Mouse (Mus musculus): ENCODE measurements at regions not wholly inside any gene's neighbourhood (a gene's known extent, or its start where the extent isn't known, plus 50 kb on each side); places are given as distances from the start of the nearest gene placed in this dataset.

DNA sequence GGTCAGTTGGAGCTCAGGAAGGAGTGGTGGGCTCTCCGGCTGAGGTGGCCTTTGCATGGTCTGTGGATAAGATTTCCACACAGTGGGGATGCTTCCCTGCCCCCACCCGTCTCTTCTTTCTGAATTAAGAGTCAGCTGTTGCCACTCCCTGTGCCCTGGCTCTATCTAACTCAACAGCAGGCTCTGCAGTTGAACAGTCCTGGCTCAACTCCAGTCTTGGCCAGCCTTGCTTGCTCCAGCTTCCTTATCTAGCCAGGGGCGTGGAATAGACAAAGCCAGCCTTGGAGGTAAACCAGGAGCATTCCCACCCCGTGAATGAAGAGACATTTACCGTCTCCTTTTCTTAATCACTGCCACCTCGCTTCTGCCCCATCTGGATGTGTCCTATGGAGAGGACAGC is 89.7 kb downstream of the Mn1 start:
- no peak for DNase-seq (ENCODE audit: low spot score)

DNA sequence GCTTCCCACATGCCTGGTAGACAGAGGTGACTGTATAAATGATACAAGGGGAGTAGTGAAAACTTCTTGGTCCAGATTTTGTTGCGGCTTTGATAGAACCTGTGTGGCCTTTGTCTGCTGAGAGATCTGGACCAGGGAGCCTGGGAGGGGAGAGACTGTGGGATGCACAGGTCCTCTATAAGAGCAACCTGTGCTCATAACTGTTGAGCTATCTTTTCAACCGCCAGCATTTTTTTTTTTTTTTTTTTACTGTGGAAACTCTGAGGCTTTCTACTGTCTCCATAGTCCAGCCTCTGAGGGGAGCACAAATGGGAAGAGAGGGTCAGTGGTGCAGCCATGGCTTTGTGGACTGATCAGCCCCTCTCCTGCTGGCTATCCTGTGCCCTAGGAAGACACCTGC is 90.2 kb downstream of the Mn1 start:
- DNase-seq (ENCODE audit: low spot score): no peak

DNA sequence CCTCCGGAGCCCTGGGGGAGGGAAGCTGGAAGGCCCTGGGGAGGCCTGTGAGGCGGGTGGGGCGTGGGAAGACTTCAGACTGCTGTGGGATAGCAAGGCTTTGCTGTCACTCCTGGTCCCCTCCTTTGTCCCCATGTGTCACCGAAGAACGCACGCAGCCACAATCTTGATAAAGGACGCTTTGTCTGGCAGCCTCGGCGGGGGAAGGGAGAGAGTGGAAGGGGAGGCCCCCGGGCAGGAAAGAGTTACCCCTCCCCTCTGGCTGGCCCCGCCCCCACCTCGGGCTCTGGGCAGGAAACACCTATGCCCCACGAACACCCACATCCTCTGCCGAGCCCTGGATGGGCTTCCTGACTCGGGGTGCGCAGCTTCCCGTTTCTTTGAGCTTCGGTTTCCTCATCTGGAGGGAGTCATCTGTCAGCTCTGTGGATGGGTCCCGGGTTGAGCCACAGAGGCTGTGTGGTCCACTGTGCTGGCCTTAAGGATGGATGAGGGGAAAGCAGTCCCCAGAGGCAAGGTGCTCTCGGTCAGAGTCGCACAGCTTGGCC is 91.9 kb downstream of the Mn1 start:
- DNase-seq (ENCODE audit: low spot score): no peak

DNA sequence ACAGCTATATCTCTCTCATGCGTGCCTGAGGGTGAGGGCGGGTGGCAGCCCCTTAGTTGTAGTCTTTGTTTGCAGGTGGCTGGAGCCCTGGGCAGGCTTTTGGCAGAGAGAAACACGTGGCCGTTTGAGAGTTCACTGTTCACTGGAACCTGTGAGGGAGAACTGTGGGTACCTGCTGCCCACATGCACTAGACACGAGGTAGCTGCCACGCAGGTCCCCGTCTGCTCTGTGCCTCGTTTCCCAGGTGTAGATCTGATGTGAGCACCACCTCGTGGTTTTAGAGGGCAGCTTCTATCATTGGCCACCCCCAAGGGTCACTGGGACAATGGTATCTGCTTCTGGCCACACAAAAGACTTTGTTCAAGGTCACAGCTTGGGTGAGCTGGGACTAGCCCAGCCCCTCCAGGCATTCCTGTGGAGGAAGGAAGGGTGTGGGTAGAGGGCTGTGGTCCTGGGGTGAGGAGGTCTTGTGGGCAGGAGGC is 92.5 kb downstream of the Mn1 start:
- no peak for DNase-seq (ENCODE audit: low spot score)

GRCm38 (mm10) chr5:111510183-111510878 is 93.2 kb downstream of the Mn1 start:
- no peak for DNase-seq (ENCODE audit: low spot score)

GRCm38 (mm10) chr5:111510879-111511231 is 93.7 kb downstream of the Mn1 start:
- no peak for DNase-seq (ENCODE audit: low spot score)

- no peak for DNase-seq (ENCODE audit: low spot score)
Measured at GRCm38 (mm10) chr5:111511982-111512381, 94.8 kb downstream of the Mn1 start.

- DNase-seq (ENCODE audit: low spot score): no peak
Measured at GRCm38 (mm10) chr5:111513976-111514375, 96.8 kb downstream of the Mn1 start.

GRCm38 (mm10) chr5:111519059-111519458 is 101.9 kb downstream of the Mn1 start:
- DNase-seq (ENCODE audit: low spot score): no peak

DNA sequence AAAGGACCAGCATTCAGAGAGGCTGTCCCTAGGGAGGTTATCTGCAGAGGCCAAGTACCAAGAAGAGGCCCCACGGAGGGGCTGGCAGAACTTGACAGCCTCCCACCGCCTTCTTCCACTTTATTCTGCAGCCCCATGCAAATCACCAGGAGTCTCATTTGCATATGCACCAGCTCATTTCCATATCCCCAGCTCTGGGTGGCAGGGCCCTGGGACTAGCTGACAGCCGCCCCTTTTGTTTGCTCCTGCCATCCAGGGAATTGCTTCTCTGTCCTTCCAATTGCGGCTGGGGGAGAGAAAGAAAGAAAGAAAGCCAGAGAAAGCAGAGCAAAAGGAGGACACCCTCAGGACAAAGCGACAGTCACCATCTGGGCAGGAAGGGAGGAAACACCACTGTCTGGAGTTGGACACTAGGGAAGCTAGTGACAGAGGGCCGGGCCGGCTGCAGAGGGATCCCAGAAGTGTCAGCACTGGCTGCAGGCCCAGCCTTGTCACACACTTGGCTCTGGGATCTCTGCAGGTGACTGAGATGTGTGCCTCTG is 102.4 kb downstream of the Mn1 start:
- no peak for DNase-seq (ENCODE audit: low spot score)

GRCm38 (mm10) chr5:111521866-111522265 is 104.7 kb downstream of the Mn1 start:
- DNase-seq (ENCODE audit: low spot score): no peak

DNA sequence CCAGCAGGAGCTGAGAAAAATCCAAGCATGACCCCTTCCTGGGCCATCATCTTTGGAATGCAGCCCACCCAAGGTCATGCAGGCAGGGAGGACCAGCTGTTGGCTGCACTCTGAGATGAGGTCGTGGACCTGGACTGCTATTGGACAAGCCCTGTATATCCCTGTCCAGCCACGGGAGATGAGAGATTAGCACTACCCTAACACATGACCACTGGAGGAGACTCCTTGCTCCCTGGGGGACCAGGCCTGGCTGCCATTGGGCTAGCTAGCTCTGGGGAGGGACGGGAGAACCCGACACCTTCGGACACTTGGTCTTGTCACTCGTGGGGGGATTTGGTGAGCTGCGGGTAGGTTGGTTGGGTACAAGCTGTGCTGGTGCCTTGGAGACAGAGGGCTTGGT is 105.4 kb downstream of the Mn1 start:
- DNase-seq (ENCODE audit: low spot score): no peak

- no peak for DNase-seq (ENCODE audit: low spot score)
Measured at GRCm38 (mm10) chr5:111527741-111528140, 110.6 kb downstream of the Mn1 start.

GRCm38 (mm10) chr5:111529096-111529495 is 111.9 kb downstream of the Mn1 start:
- DNase-seq (ENCODE audit: low spot score): no peak

GRCm38 (mm10) chr5:111530628-111531524 is 113.7 kb downstream of the Mn1 start:
- DNase-seq (ENCODE audit: low spot score): no peak

DNA sequence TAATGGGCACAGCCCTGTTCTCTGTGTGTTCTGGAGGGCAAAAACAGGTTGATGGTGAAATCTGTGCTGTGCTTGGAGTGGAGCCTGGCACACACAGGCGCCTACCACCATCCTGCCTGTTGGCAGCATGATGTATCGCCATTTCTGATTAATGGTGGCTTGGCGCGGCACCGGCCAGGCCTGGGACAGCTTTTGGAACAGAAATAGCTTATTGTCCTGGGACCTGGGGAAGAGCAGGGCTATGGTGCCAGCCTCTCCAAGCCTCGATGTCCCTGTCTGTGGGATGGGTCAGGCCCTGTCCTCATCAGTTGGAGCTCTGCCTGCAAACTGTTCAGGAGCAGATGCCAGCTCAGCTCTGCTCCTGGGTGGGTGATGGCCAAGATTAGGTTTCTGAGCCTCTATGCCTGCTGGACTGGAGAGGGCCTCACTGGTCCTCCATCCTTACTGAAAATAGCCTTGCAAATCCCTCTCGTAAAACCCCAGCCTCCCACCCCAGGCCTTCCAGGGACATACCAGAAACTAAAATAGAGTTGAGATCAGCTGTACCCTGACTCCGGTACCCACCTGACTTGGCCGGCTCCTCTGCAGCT is 115.4 kb downstream of the Mn1 start:
- no peak for DNase-seq (ENCODE audit: low spot score)

DNA sequence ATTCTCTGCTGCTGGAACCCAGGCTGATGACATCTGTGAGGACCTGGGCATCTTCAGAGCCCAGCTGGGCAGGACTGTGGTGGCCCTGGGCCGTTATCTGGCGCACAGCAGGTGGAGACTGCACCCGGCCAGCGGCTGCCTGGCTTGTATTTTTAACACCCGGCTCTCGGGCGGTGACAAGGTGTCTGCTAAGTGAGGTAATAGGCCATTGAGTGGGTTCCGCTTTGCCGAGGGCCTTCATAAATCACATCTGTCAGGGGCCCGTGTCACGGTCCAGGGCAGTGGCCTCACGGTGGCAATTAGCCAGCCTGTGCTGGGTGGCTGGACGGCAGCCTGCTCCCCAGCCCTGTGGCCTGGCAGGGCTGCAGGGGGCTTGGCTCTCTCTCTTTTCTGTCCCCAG is 118.8 kb downstream of the Mn1 start:
- DNase-seq (ENCODE audit: low spot score): no peak

DNA sequence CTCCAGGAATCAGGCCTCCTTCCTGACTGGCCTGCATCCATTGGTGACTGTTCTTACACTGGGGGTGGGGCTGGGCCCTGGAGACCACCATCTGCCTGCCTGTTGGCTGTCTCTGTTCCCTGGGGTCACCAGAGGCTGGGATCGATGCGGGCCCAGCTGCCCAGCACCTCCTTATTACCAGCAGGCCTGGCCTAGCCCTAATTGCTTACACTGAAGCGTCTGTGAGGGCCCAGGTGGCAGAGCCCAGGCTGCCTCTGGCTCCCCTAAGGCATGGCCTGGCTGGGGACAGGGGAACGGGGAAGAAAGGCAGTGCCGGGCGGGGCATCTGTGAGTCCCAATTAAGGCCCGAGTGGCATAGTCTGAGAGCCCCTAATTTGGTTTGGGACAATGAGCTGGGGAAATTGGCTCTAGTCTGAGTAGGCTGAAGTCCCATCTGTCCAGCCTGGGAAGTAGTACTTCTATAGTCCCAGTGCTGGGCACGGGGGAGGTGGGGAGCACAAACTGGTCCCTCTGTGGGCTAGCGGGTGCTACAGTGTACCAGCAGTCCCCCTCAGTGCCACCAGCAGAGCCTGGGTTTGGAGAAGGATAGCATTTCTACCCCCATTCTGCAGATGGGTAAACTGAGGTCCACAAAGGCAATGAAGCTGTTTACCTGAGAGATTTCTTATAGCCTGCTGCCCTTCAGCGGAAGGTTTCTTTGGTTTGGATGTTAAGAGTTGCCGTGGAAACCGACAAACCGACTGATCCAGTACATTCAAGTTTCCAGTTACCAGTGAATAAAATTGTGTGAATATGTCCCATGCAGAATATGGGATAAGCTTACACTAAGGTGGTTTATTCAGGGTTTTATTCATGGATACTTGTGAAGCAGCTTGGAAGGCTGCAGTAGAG is 121.6 kb downstream of the Mn1 start:
- DNase-seq (ENCODE audit: low spot score): no peak

DNA sequence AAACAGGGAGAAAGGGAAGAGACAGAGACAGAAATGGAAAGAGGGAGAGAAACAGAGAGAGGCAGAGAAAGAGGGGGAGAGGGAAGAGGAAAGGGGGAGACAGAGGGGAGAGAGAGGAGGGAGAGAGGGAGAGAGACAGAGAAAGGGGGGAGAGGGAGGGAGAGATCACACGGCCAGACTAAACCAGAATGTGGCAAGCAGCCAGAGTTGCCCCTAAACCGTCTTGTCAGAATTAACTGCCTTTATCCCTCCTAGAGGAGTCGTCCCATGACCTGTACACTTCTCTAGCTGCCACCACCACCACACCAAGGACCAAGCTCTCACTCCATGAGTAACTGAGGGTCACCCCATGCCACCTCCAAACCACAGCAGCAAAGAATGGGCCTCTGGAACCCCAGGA is 123.3 kb downstream of the Mn1 start:
- no peak for DNase-seq (ENCODE audit: low spot score)

GRCm38 (mm10) chr5:111542077-111542476 is 124.9 kb downstream of the Mn1 start:
- no peak for DNase-seq (ENCODE audit: low spot score)

DNA sequence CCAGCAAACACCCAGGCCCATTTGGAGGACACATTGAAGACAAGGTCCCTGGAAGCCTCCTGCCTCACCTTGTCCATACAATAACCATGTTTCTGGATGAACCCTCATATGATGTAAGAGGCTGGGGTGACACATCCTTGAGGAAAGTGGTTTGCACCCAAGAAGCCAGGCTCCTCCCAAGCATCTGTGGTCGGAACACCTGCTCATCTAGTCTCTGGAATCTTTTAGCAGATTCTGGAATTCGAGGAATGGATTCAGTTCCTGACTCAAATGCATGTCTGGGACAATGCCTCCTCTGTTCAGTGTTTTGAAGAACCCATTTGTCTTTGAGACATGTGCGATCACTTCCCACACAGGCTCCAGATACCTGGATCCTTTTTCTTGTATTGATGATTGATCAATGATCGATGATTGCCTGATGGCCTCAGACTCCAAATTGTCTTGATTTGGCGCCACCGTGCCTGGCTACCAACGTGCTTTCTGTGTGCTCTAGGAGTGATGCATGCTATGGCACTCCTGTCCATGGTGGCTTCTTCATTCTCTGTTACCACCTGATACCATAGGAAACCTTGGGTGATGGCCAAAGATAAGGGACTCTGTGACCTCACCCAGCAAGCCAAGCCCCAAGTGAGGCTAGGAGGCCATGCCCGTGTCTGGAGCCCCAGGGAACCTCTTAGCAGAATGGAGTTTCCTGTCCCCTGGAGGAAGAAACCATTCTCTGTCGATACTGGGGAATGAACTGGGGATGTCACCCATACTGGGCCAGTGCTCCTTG is 126.7 kb downstream of the Mn1 start:
- DNase-seq (ENCODE audit: low spot score): no peak
